In the genomic region with DNA sequence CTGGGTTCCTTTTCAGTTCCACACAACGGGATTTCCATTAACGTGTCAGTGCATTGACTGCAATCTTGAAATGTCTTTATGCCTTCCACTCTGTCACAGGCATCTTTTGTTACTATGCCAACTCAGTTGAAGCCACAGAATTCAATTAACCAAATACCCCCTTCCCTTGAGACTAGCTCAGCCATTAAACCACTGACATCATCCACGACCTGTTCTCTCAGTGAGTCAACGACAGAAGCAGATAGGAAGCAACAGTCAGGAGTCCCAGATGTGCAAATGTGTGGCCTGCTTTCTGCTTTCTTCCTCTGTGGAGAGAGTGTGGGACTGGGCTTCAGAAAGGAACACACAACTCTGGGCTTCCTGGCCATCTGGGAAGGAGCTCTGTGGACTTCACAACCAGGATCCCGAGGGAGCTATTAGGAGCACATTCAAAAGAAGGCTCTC, we compare ENCODE assay signal across 1 mouse cellular context.
A peak's percentile ranks its signal among the peaks of the same experiment; 100 is the strongest.
TF ChIP-seq lines count a peak whose summit lies in the region.

No protein-coding gene starts in this region.

TF ChIP-seq in CH12.LX, 34 proteins besides CTCF, POLR2A, EP300 and RAD21 (continued from another document):
- TF ChIP-seq IRF4 (IDR thresholded peaks at IDR 0.05; ENCODE audit: low read depth, low read length): peak; percentile 73
- TF ChIP-seq RCOR1 (conservative IDR thresholded peaks at IDR 0.05; ENCODE audit: low read depth, low read length): peak; percentile 68; the same call in 1 of the 2 replicates
- no peak for TF ChIP-seq PAX5 (IDR thresholded peaks at IDR 0.05; ENCODE audit: low read length)
- no peak for TF ChIP-seq TBP (conservative IDR thresholded peaks at IDR 0.05; ENCODE audit: low read depth, low read length)
- TF ChIP-seq TCF12 (IDR thresholded peaks at IDR 0.05; ENCODE audit: low read depth, low read length): peak; percentile 80
- peak; percentile 73; the same call in 1 of the 2 replicates for TF ChIP-seq MAZ (IDR thresholded peaks at IDR 0.05; ENCODE audit: low read depth, low read length)
- TF ChIP-seq SMC3 (IDR thresholded peaks at IDR 0.05; ENCODE audit: low read depth, low read length): peak; percentile 32
- TF ChIP-seq MXI1 (IDR thresholded peaks at IDR 0.05; ENCODE audit: low read depth, low read length): peak; percentile 82
- TF ChIP-seq NELFE (IDR thresholded peaks at IDR 0.05; ENCODE audit: low read depth, low read length): peak; percentile 60; the same call in 1 of the 2 replicates
- peak; percentile 61 for TF ChIP-seq MAX (IDR thresholded peaks at IDR 0.05; ENCODE audit: low read length)
- no peak for TF ChIP-seq USF2 (conservative IDR thresholded peaks at IDR 0.05; ENCODE audit: low read depth, low read length)
- TF ChIP-seq JUND (conservative IDR thresholded peaks at IDR 0.05; ENCODE audit: low read depth, low read length): peak; percentile 67
- peak; percentile 73; the same call in 1 of the 2 replicates for TF ChIP-seq CHD2 (IDR thresholded peaks at IDR 0.05; ENCODE audit: low read length)
- TF ChIP-seq SIN3A (IDR thresholded peaks at IDR 0.05; ENCODE audit: low read length): peak; percentile 87
- TF ChIP-seq JUN (IDR thresholded peaks at IDR 0.05; ENCODE audit: insufficient read depth, low read depth, low read length): peak; percentile 84
- no peak for TF ChIP-seq GABPA (IDR thresholded peaks at IDR 0.05; ENCODE audit: insufficient replicate concordance, low read depth, low read length)
- 0 out of 2 replicates have a peak, but pooled peaks have one; percentile 19 for TF ChIP-seq NRF1 (IDR thresholded peaks at IDR 0.05; ENCODE audit: low read depth, low read length)
- TF ChIP-seq USF1 (IDR thresholded peaks at IDR 0.05; ENCODE audit: low read depth, low read length): no peak
- TF ChIP-seq ETS1 (conservative IDR thresholded peaks at IDR 0.05; ENCODE audit: low read depth, low read length): peak; percentile 97
- TF ChIP-seq POLR2AphosphoS2 (IDR thresholded peaks at IDR 0.05; ENCODE audit: low read depth, low read length): peak; percentile 46; the same call in 1 of the 2 replicates
TF ChIP-seq in CH12.LX: peak in this region for 24.
